Mouse (Mus musculus) spleen, adult 18-20 months (tissue): ENCODE measurements at regions not wholly inside any gene's neighbourhood (a gene's known extent, or its start where the extent isn't known, plus 50 kb on each side); places are given as distances from the start of the nearest gene placed in this dataset.
A peak's percentile ranks its signal among the peaks of the same experiment; 100 is the strongest.

ENCODE experiments used
- DNase-seq, 2 experiments: peaks; one replicate each; pipeline ENCODE4 v3.0.0; 2022; ENCODE audit warnings: mixed read lengths in 2 of 2

- DNase-seq, result no peak
Measured at GRCm38 (mm10) chr14:105779349-105779748, 117.3 kb downstream of the Spry2 start.

GRCm38 (mm10) chr14:105773674-105774073 lies 122.9 kb downstream of the Spry2 start:
- no peak for DNase-seq

GRCm38 (mm10) chr14:105767100-105767499 lies 129.5 kb downstream of the Spry2 start:
- DNase-seq, result no peak

GRCm38 (mm10) chr14:105752509-105753375 lies 143.9 kb downstream of the Spry2 start:
- DNase-seq, result no peak

- DNase-seq, result no peak
Measured at GRCm38 (mm10) chr14:105751762-105752161, 144.9 kb downstream of the Spry2 start.

GRCm38 (mm10) chr14:105744578-105744977 lies 152.0 kb downstream of the Spry2 start:
- DNase-seq, result no peak

- DNase-seq, result no peak
Measured at GRCm38 (mm10) chr14:105744125-105744524, 152.5 kb downstream of the Spry2 start.

GRCm38 (mm10) chr14:105740889-105741288 lies 155.7 kb downstream of the Spry2 start:
- DNase-seq, result no peak

- no peak for DNase-seq
Measured at GRCm38 (mm10) chr14:105738568-105738967, 158.1 kb downstream of the Spry2 start.

- no peak for DNase-seq
Measured at GRCm38 (mm10) chr14:105736352-105736751, 160.3 kb downstream of the Spry2 start.

GRCm38 (mm10) chr14:105734291-105734690 lies 162.3 kb downstream of the Spry2 start:
- no peak for DNase-seq

- DNase-seq, result no peak
Measured at GRCm38 (mm10) chr14:105733013-105733728, 163.4 kb downstream of the Spry2 start.

- peak; percentile 4 to 9 for DNase-seq
Measured at GRCm38 (mm10) chr14:105732221-105733012, 164.2 kb downstream of the Spry2 start.

GRCm38 (mm10) chr14:105730786-105731185 lies 165.8 kb downstream of the Spry2 start:
- no peak for DNase-seq

GRCm38 (mm10) chr14:105728841-105729240 lies 167.8 kb downstream of the Spry2 start:
- DNase-seq, result no peak

GRCm38 (mm10) chr14:105725741-105726140 lies 170.9 kb downstream of the Spry2 start:
- DNase-seq, result no peak

- DNase-seq, result no peak
Measured at GRCm38 (mm10) chr14:105722923-105723322, 173.7 kb downstream of the Spry2 start.

- DNase-seq, result no peak
Measured at GRCm38 (mm10) chr14:105721576-105721975, 175.0 kb downstream of the Spry2 start.

- DNase-seq, result no peak
Measured at GRCm38 (mm10) chr14:105720816-105721510, 175.7 kb downstream of the Spry2 start.

- DNase-seq, result no peak
Measured at GRCm38 (mm10) chr14:105718676-105719441, 177.8 kb downstream of the Spry2 start.

GRCm38 (mm10) chr14:105717821-105718220 lies 178.8 kb downstream of the Spry2 start:
- no peak for DNase-seq

- DNase-seq, result no peak
Measured at GRCm38 (mm10) chr14:105708691-105709090, 187.9 kb downstream of the Spry2 start.
